Mouse (Mus musculus) ES-CJ7 (cell line): ENCODE measurements at regions not wholly inside any gene's neighbourhood (a gene's known extent, or its start where the extent isn't known, plus 50 kb on each side); places are given as distances from the start of the nearest gene placed in this dataset.
A peak's percentile ranks its signal among the peaks of the same experiment; 100 is the strongest.

Experiments
- DNase-seq: peaks from one replicate; pipeline ENCODE4 v3.0.0; 2011; ENCODE audit warnings: low read depth, low spot score

DNA sequence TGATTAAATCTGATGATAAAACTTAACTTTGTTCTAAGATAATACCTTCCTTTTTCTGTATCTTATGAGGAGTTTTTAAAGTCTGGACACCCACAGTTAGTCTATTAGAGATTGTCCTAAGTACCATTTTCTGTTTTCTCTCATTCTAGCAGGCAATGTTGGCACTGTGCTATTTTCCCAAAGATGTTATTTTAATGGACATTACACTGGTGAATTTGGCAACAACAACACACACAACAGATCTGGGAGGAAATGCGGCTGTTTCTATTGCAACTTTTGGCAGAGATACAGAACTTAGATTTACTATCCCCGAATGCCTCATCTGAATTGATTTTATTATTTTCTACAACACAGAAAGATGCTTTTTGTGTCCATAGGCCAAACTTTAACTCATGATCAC, 720.9 kb downstream of the Dach1 start:
- no peak for DNase-seq

DNA sequence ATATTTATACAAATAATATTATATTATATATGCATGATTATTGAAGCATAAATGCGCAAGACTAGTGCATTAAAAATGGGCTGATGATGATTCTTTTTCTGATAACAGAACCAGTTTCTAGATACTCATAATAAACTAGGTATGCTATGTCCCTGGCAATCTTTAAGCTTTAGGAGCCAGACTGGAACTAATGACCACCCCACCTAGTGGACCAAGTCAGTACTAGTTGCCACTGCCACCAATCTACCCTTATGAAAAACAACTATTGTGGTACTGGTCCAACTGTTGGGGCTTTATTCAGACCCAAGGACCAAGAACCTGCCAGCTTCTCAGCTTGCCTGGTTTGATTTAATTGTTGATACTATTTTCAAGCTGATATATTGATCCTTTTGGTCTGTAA, 722.8 kb downstream of the Dach1 start:
- DNase-seq = peak; percentile 5

DNA sequence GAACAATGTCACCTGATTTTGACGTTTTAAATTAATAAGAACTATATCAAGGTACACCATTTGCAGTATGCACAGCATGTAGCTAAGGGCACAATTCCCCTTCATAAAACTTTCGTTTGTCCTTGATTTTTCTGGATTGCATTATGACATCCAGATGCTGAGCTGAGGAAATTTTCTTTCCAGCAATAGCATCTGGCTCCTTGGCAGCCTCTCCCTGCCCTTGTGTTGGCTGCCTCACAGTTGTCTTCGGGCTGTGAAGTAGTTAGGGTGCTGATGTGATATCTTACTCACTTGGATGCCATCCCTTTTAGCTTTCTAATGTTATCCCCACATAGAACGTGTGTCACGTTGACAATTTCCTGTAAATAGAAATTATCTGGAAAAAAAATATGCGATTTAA, 729.2 kb downstream of the Dach1 start:
- no peak for DNase-seq

DNA sequence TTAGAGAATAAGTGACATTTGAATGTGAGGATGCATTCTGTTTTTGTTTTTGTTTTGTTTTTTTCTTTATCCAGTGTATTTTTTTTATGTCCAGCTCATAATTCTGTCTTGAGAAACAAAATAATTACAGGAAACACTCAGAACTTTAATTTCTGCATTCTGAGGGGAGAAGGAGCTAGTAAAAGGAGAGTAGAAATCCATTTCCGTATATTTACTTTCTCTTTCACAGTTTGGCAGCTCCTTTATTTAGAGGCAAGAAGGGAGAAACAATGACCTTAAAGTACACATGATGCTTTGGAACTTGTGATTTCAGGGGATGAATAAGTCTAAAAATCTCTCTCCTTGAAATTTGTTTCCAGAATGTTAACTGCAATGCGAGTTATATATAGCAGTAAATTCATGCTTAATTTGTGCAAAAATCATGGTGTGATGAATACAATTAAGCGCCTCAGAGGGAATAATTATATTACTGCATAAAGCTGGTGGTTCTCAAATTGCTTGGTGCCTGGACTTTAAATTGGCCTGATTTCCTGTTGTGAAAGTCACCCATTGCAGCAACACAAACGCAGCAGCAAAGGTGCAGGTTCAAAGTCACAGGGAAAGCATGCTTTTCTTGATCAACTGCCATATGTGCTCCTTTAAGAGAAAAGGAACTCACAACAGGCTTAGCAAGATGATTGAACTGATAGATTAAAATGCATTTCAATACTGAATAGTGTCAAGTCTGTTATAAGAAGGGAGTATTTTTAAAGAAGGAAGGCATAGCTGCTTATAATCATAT, 733.9 kb downstream of the Dach1 start:
- no peak for DNase-seq

DNA sequence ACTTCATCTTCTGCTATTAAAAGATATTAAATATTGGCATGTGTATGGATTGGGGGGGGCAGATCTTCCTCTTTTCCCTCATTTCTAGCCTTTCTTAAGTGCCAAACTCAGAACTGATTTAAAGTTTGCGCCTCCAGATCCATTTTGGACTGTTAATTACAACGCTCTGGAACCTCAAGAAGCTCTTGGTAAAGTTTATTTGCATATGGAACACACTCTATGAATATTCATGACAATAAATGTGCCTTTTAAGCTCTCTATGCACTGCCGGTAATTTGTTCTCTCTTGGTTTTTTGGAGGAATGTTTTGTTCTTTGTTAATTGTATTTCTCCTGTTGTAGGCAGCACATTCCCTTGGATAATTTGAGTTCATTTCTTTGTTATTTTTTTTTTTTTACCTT, 738.3 kb downstream of the Dach1 start:
- DNase-seq = no peak

DNA sequence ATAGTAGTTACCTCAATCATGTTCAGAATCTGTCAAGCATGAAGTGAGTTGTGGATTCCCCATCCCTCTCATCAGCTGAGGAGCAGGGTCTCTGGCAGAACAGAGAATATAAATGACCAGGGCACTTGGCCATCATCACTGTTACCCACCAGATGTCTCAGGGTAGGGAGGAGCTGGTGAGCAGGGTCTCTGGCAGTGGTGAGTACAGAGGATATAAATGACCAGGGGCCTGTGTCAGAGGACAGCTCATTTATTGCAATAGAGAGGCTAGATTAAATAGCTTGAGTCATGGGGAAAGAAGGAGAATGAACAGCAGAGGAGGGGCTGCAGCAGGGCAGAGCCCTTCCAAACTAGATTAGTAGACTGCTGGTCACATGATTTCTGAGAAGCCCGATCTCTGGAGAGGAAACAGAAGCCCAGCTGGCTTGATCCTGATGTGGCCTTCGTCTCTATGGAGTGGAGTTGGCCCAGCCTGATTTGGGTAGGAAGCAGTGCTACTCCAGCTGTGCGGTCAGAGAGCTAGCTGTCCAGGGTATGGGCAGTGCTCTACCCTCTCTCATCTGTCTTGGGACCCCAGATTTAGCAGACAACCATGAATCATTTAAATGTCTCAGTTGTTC, 766.3 kb downstream of the Dach1 start:
- no peak for DNase-seq

DNA sequence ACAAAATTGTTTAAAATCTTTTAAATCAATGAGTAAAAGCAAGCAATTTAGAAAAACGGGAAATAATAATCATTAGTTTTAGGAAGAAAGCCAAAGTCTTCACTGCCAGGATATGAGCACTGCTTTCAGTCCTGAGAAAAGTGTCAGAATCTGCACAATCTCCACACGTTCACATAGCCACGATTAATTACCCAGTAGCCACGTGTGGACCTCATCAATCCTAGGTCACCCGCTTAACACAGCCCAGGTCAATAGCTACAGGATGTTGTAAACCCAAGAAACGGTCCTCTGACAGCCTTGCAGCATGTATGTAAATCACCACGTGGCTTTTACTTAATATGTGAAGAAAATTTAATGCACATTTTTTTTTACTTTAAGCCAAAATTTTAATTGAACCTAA, 773.2 kb downstream of the Dach1 start:
- no peak for DNase-seq

DNA sequence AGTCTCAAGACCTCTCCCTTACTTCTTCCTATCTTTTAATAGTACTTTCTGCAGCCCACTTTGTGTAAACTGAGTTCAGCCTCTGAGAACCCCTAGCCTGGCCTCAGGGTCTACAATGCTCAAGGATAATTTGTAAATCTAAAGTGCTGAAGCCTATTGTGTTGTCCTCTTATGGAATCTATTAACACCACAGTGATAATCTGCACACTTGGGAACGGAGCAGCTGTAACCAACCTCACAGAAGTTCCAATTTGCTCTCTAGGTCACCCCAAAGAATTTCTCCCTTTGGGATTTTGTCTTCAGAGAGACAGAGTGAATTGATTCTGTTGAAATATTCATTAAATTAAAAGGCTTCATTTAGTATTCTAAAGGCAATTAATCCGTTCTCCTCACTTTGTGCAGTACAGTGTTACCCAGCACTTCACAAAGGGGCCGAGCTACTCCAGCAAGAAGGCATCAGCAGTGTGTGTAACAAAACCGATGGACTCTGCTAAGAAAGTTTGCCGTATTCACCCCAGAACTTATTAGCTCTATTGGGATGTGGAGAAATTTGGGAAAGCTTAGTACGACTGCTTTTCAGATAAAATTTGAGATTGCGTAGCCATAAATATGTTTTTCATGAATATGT, 773.7 kb downstream of the Dach1 start:
- DNase-seq = no peak

DNA sequence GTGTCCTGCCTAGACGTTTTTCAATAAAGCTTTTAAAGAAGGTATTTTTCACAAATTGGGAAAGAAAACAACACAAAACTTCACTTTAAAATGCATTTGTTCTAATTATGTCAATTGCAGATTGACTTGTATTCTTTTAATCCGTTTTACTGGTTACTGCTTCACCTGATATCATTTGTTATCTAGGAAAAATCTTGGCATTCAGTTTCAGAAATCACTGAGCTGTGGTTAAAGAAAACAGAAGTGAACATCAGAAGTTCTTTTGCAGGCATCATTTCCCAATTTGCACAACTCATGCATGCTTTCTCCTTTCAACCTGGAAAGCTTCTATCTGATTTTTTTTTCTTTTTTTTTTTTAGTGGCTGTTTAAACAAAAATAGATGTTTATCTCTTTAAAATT, 780.6 kb downstream of the Dach1 start:
- no peak for DNase-seq

DNA sequence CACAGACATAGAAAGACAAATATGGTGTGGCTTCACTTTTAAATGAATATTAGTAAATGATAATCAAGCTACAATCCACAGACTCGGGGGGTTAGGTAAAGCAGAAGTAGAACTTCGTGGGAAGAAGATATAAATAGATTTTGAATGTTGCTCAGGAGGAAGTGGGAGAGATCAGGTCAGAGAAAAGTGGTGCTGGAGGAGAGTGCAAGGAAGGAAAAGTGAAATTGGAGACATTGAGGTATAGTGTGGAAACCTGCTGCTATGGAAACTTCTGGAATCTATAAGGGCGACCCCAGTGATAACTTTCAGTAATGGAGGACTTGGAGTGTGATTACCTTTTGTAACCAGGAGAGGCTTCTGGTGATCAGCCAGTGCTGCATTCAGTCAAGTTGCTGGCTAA, 789.4 kb downstream of the Dach1 start:
- DNase-seq = no peak

DNA sequence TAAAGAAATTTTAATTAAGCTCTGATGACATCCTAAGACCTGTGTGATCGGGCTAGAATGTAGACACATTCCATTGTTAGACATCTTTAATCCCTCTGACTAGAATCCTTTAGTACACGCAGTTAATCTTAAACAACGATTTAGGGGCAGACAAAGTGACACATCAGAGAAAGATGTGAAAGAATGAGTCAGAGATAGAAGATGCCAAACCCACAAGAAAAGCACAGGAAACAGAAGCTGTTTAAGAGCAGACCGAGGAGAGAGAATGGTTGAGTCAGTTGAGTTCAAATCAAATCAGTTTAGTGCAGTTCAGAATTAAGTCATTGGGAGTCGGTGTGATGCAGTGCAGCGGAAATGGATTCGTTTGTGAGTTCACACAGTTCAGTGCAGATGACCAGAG, 812.6 kb downstream of the Dach1 start:
- no peak for DNase-seq

DNA sequence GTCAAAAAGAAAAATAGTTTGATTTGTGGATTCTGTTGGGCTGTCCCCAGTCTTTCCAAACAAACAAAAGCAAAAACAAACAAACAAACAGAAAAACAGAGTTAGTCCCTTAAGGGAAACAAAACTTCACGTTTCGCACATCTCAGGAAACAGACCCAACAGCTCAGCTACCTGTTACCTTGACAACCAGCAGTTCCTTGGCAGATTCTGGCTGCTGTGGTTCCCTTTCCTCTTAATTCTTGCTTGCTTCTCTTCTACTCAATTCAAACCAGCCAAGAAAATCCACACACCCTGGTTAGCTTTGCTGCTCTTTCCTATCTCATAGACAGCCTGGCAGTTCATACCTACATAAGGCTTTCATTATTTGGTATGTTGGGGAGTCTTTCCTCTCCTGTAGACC, 821.6 kb downstream of the Dach1 start:
- DNase-seq = no peak

DNA sequence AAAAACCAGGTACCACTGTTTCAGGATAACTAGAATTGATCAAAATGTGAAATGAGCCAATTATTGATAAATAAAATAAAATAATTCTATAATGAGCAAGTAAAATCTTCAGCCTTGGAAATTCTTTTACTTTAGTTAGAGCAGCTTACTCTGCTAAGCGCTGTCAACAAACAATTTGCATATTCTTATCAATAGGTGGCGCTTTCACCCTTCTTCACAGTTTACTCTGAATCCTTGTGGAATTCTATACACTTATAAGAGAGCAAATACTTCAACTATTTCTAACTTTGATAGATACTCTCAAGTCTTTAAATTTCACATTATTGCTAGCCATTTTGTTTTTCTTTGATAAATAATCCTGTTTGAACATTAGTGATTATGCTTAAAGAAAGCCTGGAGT, 812.5 kb upstream of the Klhl1 start:
- peak; percentile 9 for DNase-seq

DNA sequence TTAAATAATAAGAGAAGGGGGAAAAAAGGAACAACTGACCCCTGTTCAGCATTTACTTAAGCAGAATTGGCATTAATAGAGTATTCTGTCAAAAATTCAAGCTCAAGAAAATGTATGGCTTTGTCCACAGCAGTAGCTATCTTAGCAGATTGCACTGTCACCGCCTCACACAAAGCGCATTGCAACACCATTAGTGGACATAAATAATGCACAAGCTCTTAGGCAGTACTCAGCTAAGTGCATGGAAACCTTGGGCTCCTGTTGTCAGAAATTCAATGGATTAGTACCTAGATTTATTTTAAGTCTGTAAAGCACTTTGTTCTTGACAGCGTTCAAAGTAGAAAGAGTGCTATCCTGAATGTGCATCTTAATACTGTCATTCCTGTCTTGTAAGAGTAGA, 811.1 kb upstream of the Klhl1 start:
- DNase-seq = no peak

DNA sequence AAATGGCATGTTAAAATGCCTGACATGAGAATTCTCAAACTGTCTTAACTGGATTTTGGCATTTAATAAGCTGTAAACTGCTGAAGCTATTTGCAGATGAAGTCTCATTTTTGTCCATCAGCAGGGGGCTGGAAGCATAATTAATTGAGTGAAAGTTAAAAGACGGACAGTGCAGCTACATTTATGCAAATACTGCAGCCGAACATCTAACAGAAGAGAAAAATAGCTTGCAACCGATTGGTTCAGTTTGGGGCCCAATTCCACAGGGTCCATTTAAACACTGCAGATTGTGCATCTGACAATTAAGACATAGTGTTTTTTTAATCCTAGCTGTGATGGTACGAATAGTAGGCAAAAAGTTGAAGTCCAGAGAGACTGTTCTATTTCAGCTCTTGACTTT, 774.2 kb upstream of the Klhl1 start:
- no peak for DNase-seq

DNA sequence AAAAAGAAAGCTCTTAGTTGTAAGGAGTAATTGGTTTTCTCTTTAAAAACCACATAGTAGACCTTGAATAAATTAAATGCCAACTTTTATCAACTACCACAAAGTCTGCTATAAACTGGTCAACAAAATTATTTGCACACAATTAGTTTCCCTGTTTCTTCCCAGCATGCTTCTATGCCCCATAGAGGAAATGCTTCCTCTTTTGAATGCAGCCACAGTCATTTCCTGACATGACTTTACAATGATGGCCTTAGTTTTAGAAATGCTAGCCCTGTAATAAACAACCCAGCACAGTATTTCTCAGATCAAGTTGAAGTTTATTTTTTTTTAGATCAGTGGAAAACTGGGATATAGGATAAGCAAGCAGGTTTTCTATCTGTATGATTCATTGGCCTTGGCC, 768.5 kb upstream of the Klhl1 start:
- DNase-seq = no peak

DNA sequence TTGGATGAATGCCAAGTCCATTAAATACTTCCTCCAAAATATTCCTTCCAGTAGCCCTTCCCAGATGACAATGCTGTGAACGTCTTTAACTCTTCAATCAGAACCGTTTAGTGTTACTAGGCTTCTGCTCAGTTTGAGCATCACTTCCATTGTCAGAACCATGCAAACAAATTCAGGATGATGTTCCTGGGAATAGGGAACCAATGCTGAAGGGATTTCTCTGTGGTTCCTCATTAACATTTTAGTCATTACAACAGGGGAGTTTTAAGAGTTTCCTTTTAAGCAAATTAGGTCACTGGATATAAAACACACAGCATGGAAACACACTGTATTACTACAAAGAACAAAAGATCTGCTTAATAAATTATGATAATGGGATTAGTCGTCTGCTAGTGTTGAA, 739.6 kb upstream of the Klhl1 start:
- no peak for DNase-seq
